Mouse (Mus musculus): ENCODE results near the gene Gm21060. TPM values are rescaled to one million over a fixed set of nuclear protein-coding genes. Genes with fewer than 3 reads are reported as not detected.

Gm21060 gene
- total RNA-seq, 2 experiments from 2014 or later, result not detected

Other genes starting within 250 kb of the Gm21060 start
- 10 to 100 TPM; 17.1 to 34.4 TPM for gene Zfp950, start 156.2 kb downstream of the Gm21060 start, total RNA-seq (2021)
- under 1 TPM in 1 of 2 experiments, not detected in 1; 0.27 TPM for gene Gm7102, start 120.8 kb downstream of the Gm21060 start, total RNA-seq (2021)
- gene Gm6020, start 113.2 kb downstream of the Gm21060 start, total RNA-seq (2021), result not detected
- 10 to 100 TPM; 14.8 to 24.7 TPM for gene Csf2ra, start 68.6 kb downstream of the Gm21060 start, total RNA-seq (2021)

All from adrenal gland, postnatal 10 days (tissue).